Mouse (Mus musculus): ENCODE results near the gene Lin9.

- TF ChIP-seq JUND (IDR thresholded peaks at IDR 0.05; ENCODE audit: low read depth, low read length) = no peak
- TF ChIP-seq TBP (IDR thresholded peaks at IDR 0.05; ENCODE audit: low read depth, low read length) = peak; percentile 92
- no peak for TF ChIP-seq ZC3H11A (IDR thresholded peaks at IDR 0.05; ENCODE audit: low read depth, low read length)
These were observed at the start of gene Lin9 for GRCm38 (mm10) chr1:180641137-180641517.
